Mouse (Mus musculus) adipocyte (in vitro differentiated cells): Measurements from ENCODE around the gene Spry1.

Experiments used
- DNase-seq: peaks from one replicate; pipeline ENCODE4 v3.0.0-alpha.2; 2016; ENCODE audit warnings: low spot score

The Spry1 gene

GRCm38 (mm10) chr3:37672266-37673040, 32.7 kb downstream of the Spry1 start:
- no peak for DNase-seq

- no peak for DNase-seq
These were observed 33.9 kb downstream of the Spry1 start for GRCm38 (mm10) chr3:37673513-37674261.

- no peak for DNase-seq
These were observed 35.3 kb downstream of the Spry1 start for GRCm38 (mm10) chr3:37675056-37675525.

GRCm38 (mm10) chr3:37676291-37676690, 36.5 kb downstream of the Spry1 start:
- DNase-seq: no peak

- no peak for DNase-seq
These were observed 46.5 kb downstream of the Spry1 start for GRCm38 (mm10) chr3:37686219-37686618.

- no peak for DNase-seq
These were observed 47.0 kb downstream of the Spry1 start for GRCm38 (mm10) chr3:37686751-37687150.

- DNase-seq: peak; percentile 12
These were observed 47.6 kb downstream of the Spry1 start for GRCm38 (mm10) chr3:37687158-37687980.

GRCm38 (mm10) chr3:37692945-37693344, 53.2 kb downstream of the Spry1 start:
- DNase-seq: no peak

GRCm38 (mm10) chr3:37693552-37693951, 53.8 kb downstream of the Spry1 start:
- no peak for DNase-seq
